Mouse (Mus musculus): ENCODE measurements around the gene Rp9. TPM values are rescaled to one million over a fixed set of nuclear protein-coding genes. Genes with fewer than 3 reads are reported as not detected.

Gene Rp9
- polyA plus RNA-seq, 1 experiment from 2014 or later: 70.9 TPM

Other genes with a start within 250 kb of the Rp9 start
- gene Zfp809, start 244.0 kb downstream of the Rp9 start, polyA plus RNA-seq (2015; fragmentation: Nextera tagmentation; extraction: Ambion mirVana): 14.7 and 18.4 TPM in 2 replicates
- 3.8 and 4.1 TPM in 2 replicates for gene Zfp599, start 209.8 kb downstream of the Rp9 start, polyA plus RNA-seq (2015; fragmentation: Nextera tagmentation; extraction: Ambion mirVana)
- gene Zfp810, start 162.1 kb downstream of the Rp9 start, polyA plus RNA-seq (2015; fragmentation: Nextera tagmentation; extraction: Ambion mirVana): 17.9 and 19.4 TPM in 2 replicates
- 30.2 and 35.7 TPM in 2 replicates for gene Anln, start 80.6 kb downstream of the Rp9 start, polyA plus RNA-seq (2015; fragmentation: Nextera tagmentation; extraction: Ambion mirVana)
- gene 9530077C05Rik, start 58.2 kb downstream of the Rp9 start, polyA plus RNA-seq (2015; fragmentation: Nextera tagmentation; extraction: Ambion mirVana): 5.0 and 7.4 TPM in 2 replicates
- not detected in 2 replicates for gene Gm17545, start 15.5 kb downstream of the Rp9 start, polyA plus RNA-seq (2015; fragmentation: Nextera tagmentation; extraction: Ambion mirVana)
- 12.8 and 15.0 TPM in 2 replicates for gene Bbs9, start 6.0 kb upstream of the Rp9 start, polyA plus RNA-seq (2015; fragmentation: Nextera tagmentation; extraction: Ambion mirVana)